Mouse (Mus musculus) midbrain, embryonic 11.5 days (tissue): Measurements from ENCODE around the gene Tnfsf11. TPM values are rescaled to one million over a fixed set of nuclear protein-coding genes. Genes with fewer than 3 reads are reported as not detected.

ENCODE experiments used
- ATAC-seq: fragments of 200-750 bp; cut with Nextera tagmentation; 2 replicates; pipeline ENCODE4 v1.8.0; 2017; ENCODE audit warnings: moderate TSS enrichment, moderate library complexity; ENCODE audit not compliant: low FRiP score
- DNase-seq: peaks from one replicate; pipeline ENCODE4 v3.0.0; 2015; ENCODE audit warnings: low spot score; ENCODE audit errors: missing footprints
- H3K27ac ChIP-seq: fragments of 300-500 bp; sonication (generic); 2 replicates; pipeline ENCODE4 v1.5.1; 2014; ENCODE audit warnings: low read depth, low read length
- H3K27me3 ChIP-seq: fragments of 300-500 bp; sonication (generic); 2 replicates; pipeline ENCODE4 v1.6.1; 2014; ENCODE audit warnings: mild to moderate bottlenecking, low read length, moderate library complexity, mixed read lengths; ENCODE audit not compliant: control insufficient read depth, insufficient read depth
- H3K36me3 ChIP-seq: fragments of 300-500 bp; sonication (generic); 2 replicates; pipeline ENCODE4 v1.6.1; 2014; ENCODE audit warnings: mild to moderate bottlenecking, low read length, moderate library complexity, mixed read lengths; ENCODE audit not compliant: control insufficient read depth, insufficient read depth
- H3K4me1 ChIP-seq: fragments of 300-500 bp; sonication (generic); 2 replicates; pipeline ENCODE4 v1.6.1; 2014; ENCODE audit warnings: low read length; ENCODE audit not compliant: control insufficient read depth, insufficient read depth
- H3K4me2 ChIP-seq: fragments of 300-500 bp; sonication (generic); 2 replicates; pipeline ENCODE4 v1.6.1; 2014; ENCODE audit warnings: mild to moderate bottlenecking, moderate library complexity
- H3K4me3 ChIP-seq: fragments of 300-500 bp; sonication (generic); 2 replicates; pipeline ENCODE4 v1.5.1; 2014; ENCODE audit warnings: low read depth, low read length
- H3K9ac ChIP-seq: fragments of 300-500 bp; sonication (generic); 2 replicates; pipeline ENCODE4 v1.6.1; 2014; ENCODE audit warnings: low read length
- H3K9me3 ChIP-seq: fragments of 300-500 bp; sonication (generic); 2 replicates; pipeline ENCODE4 v1.6.1; 2016; ENCODE audit warnings: low read length; ENCODE audit not compliant: control insufficient read depth
- WGBS: fragments of 180-500 bp; shearing (Covaris S2); extraction: QIAGEN DNeasy Blood & Tissue Kit; methylation state at CpG from one replicate; pipeline ENCODE4 v1.1.7; 2014; 5-methylcytosine and 5-hydroxymethylcytosine counted together
- polyA plus RNA-seq: library from polyadenylated mRNA; unstranded; fragments of >200 nt; fragmentation: Nextera tagmentation; extraction: Ambion mirVana; gene quantifications from 2 replicates; pipeline ENCODE4 v1.2.1, GENCODE M21; 2014

Tnfsf11 gene
- polyA plus RNA-seq, 1 experiment from 2014 or later: 0.10 TPM

- no peak overlapping the region for H3K4me2 ChIP-seq
- H3K36me3 ChIP-seq: no peaks in the 10 kb centered on the region
- H3K27me3 ChIP-seq: no peaks in the 10 kb centered on the region
- no peak overlapping the region for H3K9ac ChIP-seq
- no peaks in the 10 kb centered on the region for H3K4me1 ChIP-seq
- ATAC-seq (no peak), DNase-seq (no peak)
- H3K4me3 ChIP-seq: no peak overlapping the region
- WGBS: 75% methylated on average over 7 of the region's 7 CpGs
- no peaks in the 10 kb centered on the region for H3K9me3 ChIP-seq
- H3K27ac ChIP-seq: no peak overlapping the region
These were observed 23.5 kb upstream of the Tnfsf11 start for GRCm38 (mm10) chr14:78331368-78331767.

- Histone ChIP-seq H3K4me2 (no peak overlapping the region), H3K9ac (no peak overlapping the region), H3K4me1 (no peaks in the 10 kb centered on the region), H3K27me3 (no peaks in the 10 kb centered on the region), H3K4me3 (no peak overlapping the region), H3K27ac (no peak overlapping the region), H3K9me3 (no peaks in the 10 kb centered on the region), H3K36me3 (no peaks in the 10 kb centered on the region)
- 64% methylated on average over 11 of the region's 11 CpGs for WGBS
- DNase-seq (no peak), ATAC-seq (no peak)
These were observed 22.9 kb upstream of the Tnfsf11 start for GRCm38 (mm10) chr14:78330576-78331300.

- no peak overlapping the region for H3K4me2 ChIP-seq
- H3K9ac ChIP-seq: no peak overlapping the region
- no peak for ATAC-seq
- DNase-seq: no peak
- no peaks in the 10 kb centered on the region for H3K36me3 ChIP-seq
- no peak overlapping the region for H3K4me3 ChIP-seq
- WGBS: 81% methylated on average over 8 of the region's 8 CpGs
- H3K27ac ChIP-seq: no peak overlapping the region
- no peaks in the 10 kb centered on the region for H3K27me3 ChIP-seq
- H3K4me1 ChIP-seq: no peaks in the 10 kb centered on the region
- no peaks in the 10 kb centered on the region for H3K9me3 ChIP-seq
These were observed 22.1 kb upstream of the Tnfsf11 start for GRCm38 (mm10) chr14:78329765-78330451.

DNA sequence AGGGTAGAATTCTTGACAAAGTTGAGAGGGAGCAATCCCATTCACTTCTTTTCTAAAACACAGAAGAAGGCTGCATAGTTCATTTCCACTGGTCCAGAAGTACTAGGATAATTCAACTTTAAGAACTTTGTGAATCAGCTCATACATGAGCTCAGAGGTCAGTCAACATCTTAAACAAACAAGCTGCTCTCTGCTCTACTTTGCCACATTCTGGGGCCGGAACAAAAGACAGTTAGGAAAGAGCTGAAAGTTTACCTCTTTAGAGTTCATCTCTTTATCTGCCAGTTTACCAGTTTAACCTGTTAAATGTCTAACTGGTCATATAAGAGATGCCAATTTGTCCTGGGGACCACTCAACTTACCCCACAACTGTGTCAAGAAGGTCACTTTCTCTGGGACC, 15.5 kb upstream of the Tnfsf11 start:
- Histone ChIP-seq H3K9me3 (no peaks in the 10 kb centered on the region), H3K4me3 (no peak overlapping the region), H3K27me3 (no peaks in the 10 kb centered on the region), H3K27ac (no peak overlapping the region), H3K4me1 (no peaks in the 10 kb centered on the region), H3K36me3 (no peaks in the 10 kb centered on the region), H3K9ac (no peak overlapping the region), H3K4me2 (no peak overlapping the region)
- WGBS: 85% methylated on average over 1 of the region's 1 CpGs
- ATAC-seq (no peak), DNase-seq (no peak)

DNA sequence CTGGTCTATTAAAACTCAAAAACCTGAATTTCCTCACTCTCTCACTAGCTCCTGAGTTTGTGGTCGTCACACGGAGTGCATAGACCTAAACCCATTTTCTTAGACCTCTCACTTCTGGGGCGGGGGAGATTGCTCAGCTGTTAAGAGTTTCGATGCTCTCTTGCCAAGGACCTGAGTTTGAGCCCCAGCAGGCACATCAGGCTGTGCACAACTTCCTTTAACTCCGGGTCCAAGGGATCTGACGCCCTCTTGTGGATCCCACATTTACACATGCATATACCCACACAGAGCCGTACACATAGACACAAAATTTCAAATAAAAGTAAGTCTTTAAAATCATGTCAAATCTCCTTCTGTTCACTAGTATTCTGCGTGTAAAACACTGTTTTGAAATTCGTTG, 15.1 kb upstream of the Tnfsf11 start:
- DNase-seq (no peak), ATAC-seq (no peak)
- WGBS: 88% methylated on average over 9 of the region's 9 CpGs
- Histone ChIP-seq H3K27me3 (no peaks in the 10 kb centered on the region), H3K4me2 (no peak overlapping the region), H3K4me1 (no peaks in the 10 kb centered on the region), H3K9me3 (no peaks in the 10 kb centered on the region), H3K27ac (no peak overlapping the region), H3K9ac (no peak overlapping the region), H3K36me3 (no peaks in the 10 kb centered on the region), H3K4me3 (no peak overlapping the region)

GRCm38 (mm10) chr14:78320248-78320647, 12.4 kb upstream of the Tnfsf11 start:
- WGBS: 86% methylated on average over 6 of the region's 6 CpGs
- ATAC-seq (no peak), DNase-seq (no peak)
- Histone ChIP-seq H3K9me3 (no peaks in the 10 kb centered on the region), H3K4me3 (no peak overlapping the region), H3K27ac (no peak overlapping the region), H3K36me3 (no peaks in the 10 kb centered on the region), H3K4me2 (no peak overlapping the region), H3K4me1 (no peaks in the 10 kb centered on the region), H3K27me3 (no peaks in the 10 kb centered on the region), H3K9ac (no peak overlapping the region)

- Histone ChIP-seq H3K27ac (no peak overlapping the region), H3K27me3 (no peaks in the 10 kb centered on the region), H3K36me3 (no peaks in the 10 kb centered on the region), H3K4me2 (no peak overlapping the region), H3K4me3 (no peak overlapping the region), H3K4me1 (no peaks in the 10 kb centered on the region), H3K9me3 (no peaks in the 10 kb centered on the region), H3K9ac (no peak overlapping the region)
- no peak for DNase-seq
- 84% methylated on average over 5 of the region's 5 CpGs for WGBS
- ATAC-seq: no peak
These were observed 11.7 kb upstream of the Tnfsf11 start for GRCm38 (mm10) chr14:78319580-78319979.

DNA sequence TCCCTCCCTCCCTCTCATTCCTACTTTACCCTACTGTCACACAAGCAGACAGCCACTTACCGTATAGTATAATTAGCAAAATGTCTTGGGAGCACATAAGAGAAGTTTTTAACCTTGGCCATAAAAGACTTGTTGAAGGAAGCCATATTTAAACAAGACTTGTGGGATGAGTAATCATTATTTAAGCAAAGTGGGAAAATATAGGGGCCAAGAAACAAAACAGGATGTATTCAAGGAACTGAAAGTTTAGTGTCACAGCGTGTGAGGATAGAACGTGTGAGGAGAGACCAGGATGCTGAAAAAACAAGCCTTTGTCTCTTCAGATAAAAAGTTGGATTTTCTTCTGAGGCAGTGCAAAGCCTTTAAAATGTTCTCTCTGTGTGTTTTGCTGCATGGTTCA, 11.2 kb upstream of the Tnfsf11 start:
- Histone ChIP-seq H3K27me3 (no peaks in the 10 kb centered on the region), H3K27ac (no peak overlapping the region)

DNA sequence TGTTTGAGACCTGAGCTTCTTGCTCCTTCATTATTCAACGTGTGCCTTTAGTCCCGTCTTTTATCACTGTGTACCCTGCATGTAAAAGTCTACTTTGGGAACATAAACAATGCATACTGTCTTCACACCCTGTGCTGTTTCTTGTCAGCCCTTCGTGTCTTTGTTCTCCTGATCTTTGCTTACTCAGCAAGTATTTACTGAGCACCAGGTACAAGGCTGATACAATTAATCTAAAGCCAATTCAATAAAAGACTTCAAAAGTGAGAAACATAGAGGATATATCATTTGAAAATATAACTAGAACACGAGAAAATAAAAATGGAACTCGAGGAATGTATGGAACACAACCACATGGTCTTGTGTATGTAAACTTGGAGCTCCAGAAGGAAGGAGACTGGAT, 9.8 kb upstream of the Tnfsf11 start:
- Histone ChIP-seq H3K9me3 (no peaks in the 10 kb centered on the region), H3K9ac (no peak overlapping the region), H3K27ac (no peak overlapping the region), H3K36me3 (no peaks in the 10 kb centered on the region), H3K4me1 (no peaks in the 10 kb centered on the region), H3K4me2 (no peak overlapping the region), H3K27me3 (no peaks in the 10 kb centered on the region), H3K4me3 (no peak overlapping the region)
- ATAC-seq (no peak), DNase-seq (no peak)
- 82% methylated on average over 5 of the region's 5 CpGs for WGBS

More for the DNA sequence above, 11.2 kb upstream of the Tnfsf11 start:
- Histone ChIP-seq H3K36me3 (no peaks in the 10 kb centered on the region), H3K4me1 (no peaks in the 10 kb centered on the region), H3K4me3 (no peak overlapping the region), H3K4me2 (no peak overlapping the region), H3K9me3 (no peaks in the 10 kb centered on the region), H3K9ac (no peak overlapping the region)
- no peak for ATAC-seq
- DNase-seq: no peak
- WGBS: 87% methylated on average over 3 of the region's 3 CpGs
